Mouse (Mus musculus): Measurements from ENCODE around the gene Morn3. TPM values are rescaled to one million over a fixed set of nuclear protein-coding genes. Genes with fewer than 3 reads are reported as not detected.

The Morn3 gene
- polyA plus RNA-seq, 1 experiment from 2014 or later: 0.67 TPM

DNA sequence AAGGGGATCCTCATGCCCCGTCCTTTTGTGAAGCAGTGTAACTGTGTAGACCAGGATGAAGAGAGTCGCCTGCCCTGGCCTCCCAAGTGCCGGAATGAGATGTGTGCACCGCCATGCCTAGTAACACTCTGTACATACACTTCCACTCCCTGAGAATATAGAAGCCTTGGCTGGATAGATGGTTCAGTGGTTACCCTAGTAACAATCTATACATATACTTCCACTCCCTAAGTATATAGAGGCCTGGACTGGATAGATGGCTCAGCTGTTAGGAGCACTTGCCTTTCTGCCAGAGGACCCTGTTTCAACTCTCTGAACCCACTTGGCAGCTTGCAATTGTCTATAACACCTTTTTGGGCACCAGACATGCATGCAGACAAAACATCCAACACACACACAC is 11.7 kb downstream of the Morn3 start:
- 81% methylated on average over 4 of the region's 4 CpGs for WGBS

GRCm38 (mm10) chr5:123033646-123034160 is 13.1 kb downstream of the Morn3 start:
- WGBS: 86% methylated on average over 7 of the region's 7 CpGs
- Histone ChIP-seq H3K4me2 (no peak overlapping the region), H3K4me3 (no peak overlapping the region), H3K9me3 (no peaks in the 10 kb centered on the region), H3K9ac (no peak overlapping the region), H3K27ac (replicated peaks) (no peak overlapping the region), H3K36me3 (peaks cover 30% of the 10 kb centered on the region), H3K4me1 (replicated peaks) (no peaks in the 10 kb centered on the region), H3K27me3 (no peaks in the 10 kb centered on the region)
- ATAC-seq (ENCODE audit: low read depth): no peak

More for the DNA sequence above, 11.7 kb downstream of the Morn3 start:
- H3K4me1 ChIP-seq (replicated peaks): 0 out of 2 replicates have a peak, but pooled peaks cover 9% of the 10 kb centered on the region
- no peak overlapping the region for H3K9ac ChIP-seq
- no peak overlapping the region for H3K4me3 ChIP-seq
- no peaks in the 10 kb centered on the region for H3K27me3 ChIP-seq
- ATAC-seq (ENCODE audit: low read depth): no peak
- H3K36me3 ChIP-seq: peaks cover 20% of the 10 kb centered on the region
- H3K9me3 ChIP-seq: no peaks in the 10 kb centered on the region
- no peak overlapping the region for H3K4me2 ChIP-seq
- H3K27ac ChIP-seq (replicated peaks): no peak overlapping the region

- H3K36me3 ChIP-seq: peaks cover 30% of the 10 kb centered on the region
- no peak overlapping the region for H3K4me2 ChIP-seq
- no peak overlapping the region for H3K27ac ChIP-seq (replicated peaks)
- ATAC-seq (ENCODE audit: low read depth): no peak
- H3K4me3 ChIP-seq: no peak overlapping the region
- no peak overlapping the region for H3K9ac ChIP-seq
- 90% methylated on average over 3 of the region's 3 CpGs for WGBS
- 0 out of 2 replicates have a peak, but pooled peaks cover 4% of the 10 kb centered on the region for H3K4me1 ChIP-seq (replicated peaks)
- no peaks in the 10 kb centered on the region for H3K27me3 ChIP-seq
- no peaks in the 10 kb centered on the region for H3K9me3 ChIP-seq
Measured at GRCm38 (mm10) chr5:123031312-123031711, 15.5 kb downstream of the Morn3 start.

- H3K4me1 ChIP-seq (replicated peaks): peaks cover 8% of the 10 kb centered on the region; the same call in 1 of the 2 replicates
- H3K27ac ChIP-seq (replicated peaks): no peak overlapping the region
- 84% methylated on average over 7 of the region's 7 CpGs for WGBS
- H3K4me3 ChIP-seq: no peak overlapping the region
- no peak for ATAC-seq (ENCODE audit: low read depth)
- peaks cover 30% of the 10 kb centered on the region for H3K36me3 ChIP-seq
- no peak overlapping the region for H3K9ac ChIP-seq
- H3K4me2 ChIP-seq: no peak overlapping the region
- no peaks in the 10 kb centered on the region for H3K9me3 ChIP-seq
- no peaks in the 10 kb centered on the region for H3K27me3 ChIP-seq
Measured at GRCm38 (mm10) chr5:123029729-123030128, 17.1 kb downstream of the Morn3 start.

GRCm38 (mm10) chr5:123027436-123027835 is 19.4 kb downstream of the Morn3 start:
- H3K4me2 ChIP-seq: no peak overlapping the region
- no peak overlapping the region for H3K4me3 ChIP-seq
- H3K27ac ChIP-seq (replicated peaks): no peak overlapping the region
- peaks cover 30% of the 10 kb centered on the region for H3K36me3 ChIP-seq
- no peaks in the 10 kb centered on the region for H3K9me3 ChIP-seq
- peaks cover 8% of the 10 kb centered on the region; the same call in 1 of the 2 replicates for H3K4me1 ChIP-seq (replicated peaks)
- H3K9ac ChIP-seq: no peak overlapping the region
- ATAC-seq (ENCODE audit: low read depth): no peak
- WGBS: 76% methylated on average over 6 of the region's 6 CpGs
- H3K27me3 ChIP-seq: no peaks in the 10 kb centered on the region

DNA sequence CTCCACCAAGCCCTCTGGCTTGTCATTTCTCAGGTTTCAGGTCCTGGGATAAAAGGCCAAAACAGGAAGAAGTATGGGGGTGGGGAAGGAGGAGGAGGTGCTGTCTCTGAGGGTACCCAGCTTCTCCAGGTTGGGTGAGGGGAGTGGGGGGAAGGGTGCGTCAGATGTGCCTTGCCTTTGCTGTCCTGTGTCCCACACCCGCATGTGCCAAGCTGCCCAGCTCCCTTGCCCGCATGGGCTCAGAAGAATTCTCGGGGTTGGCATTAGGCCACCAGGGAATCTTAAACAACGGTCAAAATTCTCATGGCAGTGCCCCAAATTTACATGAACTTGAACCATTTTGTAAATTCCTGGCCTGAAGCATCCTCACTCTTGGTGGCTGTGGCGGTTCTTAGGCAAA is 20.4 kb downstream of the Morn3 start:
- ATAC-seq (ENCODE audit: low read depth): no peak
- Histone ChIP-seq H3K9me3 (no peaks in the 10 kb centered on the region), H3K36me3 (peaks cover 20% of the 10 kb centered on the region), H3K4me2 (no peak overlapping the region), H3K27ac (replicated peaks) (no peak overlapping the region), H3K9ac (no peak overlapping the region), H3K4me1 (replicated peaks) (peaks cover 8% of the 10 kb centered on the region; the same call in 1 of the 2 replicates), H3K27me3 (no peaks in the 10 kb centered on the region), H3K4me3 (no peak overlapping the region)
- WGBS: 71% methylated on average over 6 of the region's 6 CpGs

DNA sequence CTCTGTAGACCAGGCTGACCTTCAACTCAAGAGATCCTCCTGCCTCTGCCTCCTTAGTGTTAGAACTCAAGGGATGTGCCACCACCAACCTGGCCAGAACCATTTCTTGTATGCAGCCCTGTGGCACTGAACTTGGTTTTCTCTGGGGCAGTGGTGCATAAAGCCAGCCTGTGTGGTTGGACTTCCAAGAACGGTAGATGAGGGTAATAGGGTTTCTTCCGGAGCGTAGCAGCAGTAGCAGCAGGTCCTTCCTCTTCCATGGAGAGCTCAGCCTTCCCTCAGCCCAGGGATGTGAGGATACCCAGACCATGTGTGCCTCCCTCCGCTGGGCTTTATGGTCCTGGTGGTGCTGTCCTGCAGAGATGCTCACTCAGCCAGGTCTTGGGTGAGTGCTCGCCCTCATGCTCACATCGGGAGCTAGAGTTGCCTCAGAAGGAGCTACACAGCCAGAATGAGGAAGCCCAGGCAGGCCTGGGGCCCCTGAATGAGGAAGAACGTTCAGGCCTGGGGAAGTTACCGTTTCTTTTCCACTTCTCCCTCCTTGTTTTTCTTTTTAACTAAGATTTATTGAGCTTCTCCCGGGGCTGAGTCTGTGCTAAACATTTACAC is 21.7 kb downstream of the Morn3 start:
- WGBS: 64% methylated on average over 9 of the region's 9 CpGs
- no peak for ATAC-seq (ENCODE audit: low read depth)

DNA sequence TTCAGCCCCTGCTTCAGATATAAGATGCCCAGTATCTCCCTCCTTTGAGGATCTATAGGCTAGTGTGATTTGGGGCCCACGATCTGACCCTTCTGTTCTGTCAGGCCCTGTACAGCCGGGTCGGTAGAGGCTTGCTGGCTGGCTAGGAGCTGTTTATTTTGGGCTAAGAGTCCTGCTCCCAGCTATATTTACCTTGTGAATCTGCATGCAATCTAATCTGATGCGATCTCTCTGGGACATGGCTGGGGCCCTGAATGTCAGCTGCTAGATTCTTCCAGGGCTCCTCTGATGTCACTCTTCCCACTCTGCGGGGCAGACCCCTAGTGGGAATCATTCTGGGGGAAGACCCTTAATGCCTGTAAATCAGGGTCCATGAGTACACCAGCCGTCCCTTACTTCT is 22.5 kb downstream of the Morn3 start:
- no peaks in the 10 kb centered on the region for H3K9me3 ChIP-seq
- 91% methylated on average over 6 of the region's 6 CpGs for WGBS
- no peak for ATAC-seq (ENCODE audit: low read depth)
- H3K27ac ChIP-seq (replicated peaks): no peak overlapping the region
- peaks cover 5% of the 10 kb centered on the region for H3K36me3 ChIP-seq
- H3K27me3 ChIP-seq: no peaks in the 10 kb centered on the region
- H3K4me1 ChIP-seq (replicated peaks): peaks cover 16% of the 10 kb centered on the region
- H3K4me2 ChIP-seq: no peak overlapping the region
- no peak overlapping the region for H3K4me3 ChIP-seq
- H3K9ac ChIP-seq: no peak overlapping the region

More for the DNA sequence above, 21.7 kb downstream of the Morn3 start:
- H3K4me3 ChIP-seq: no peak overlapping the region
- H3K4me1 ChIP-seq (replicated peaks): peaks cover 8% of the 10 kb centered on the region
- H3K9ac ChIP-seq: no peak overlapping the region
- no peaks in the 10 kb centered on the region for H3K9me3 ChIP-seq
- no peaks in the 10 kb centered on the region for H3K27me3 ChIP-seq
- no peak overlapping the region for H3K27ac ChIP-seq (replicated peaks)
- peaks cover 10% of the 10 kb centered on the region for H3K36me3 ChIP-seq
- no peak overlapping the region for H3K4me2 ChIP-seq

DNA sequence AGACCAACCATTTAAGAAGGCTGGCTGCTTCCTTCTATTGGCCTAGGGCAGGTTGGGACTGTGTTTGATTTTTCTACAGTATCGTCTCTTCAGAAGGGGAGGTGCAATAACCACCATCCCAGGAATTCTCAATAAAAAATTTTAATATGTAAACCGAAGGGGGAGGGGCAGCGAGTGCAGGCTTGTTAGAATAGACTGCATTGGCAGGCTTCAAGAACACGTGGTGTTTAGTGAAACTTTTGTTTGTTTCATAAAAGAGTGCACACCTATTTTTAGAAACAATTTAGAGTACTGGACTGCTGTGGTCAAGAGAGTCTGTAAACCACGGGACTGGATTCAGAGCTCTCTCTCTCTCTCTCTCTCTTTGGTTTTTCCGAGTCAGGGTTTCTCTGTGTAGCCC is 23.8 kb downstream of the Morn3 start:
- Histone ChIP-seq H3K4me2 (no peak overlapping the region), H3K9me3 (no peaks in the 10 kb centered on the region), H3K9ac (no peak overlapping the region), H3K4me1 (replicated peaks) (peaks cover 25% of the 10 kb centered on the region), H3K4me3 (no peak overlapping the region), H3K36me3 (no peaks in the 10 kb centered on the region; the same call in 1 of the 2 replicates), H3K27me3 (no peaks in the 10 kb centered on the region), H3K27ac (replicated peaks) (no peak overlapping the region)
- ATAC-seq (ENCODE audit: low read depth): no peak
- WGBS: 87% methylated on average over 6 of the region's 6 CpGs

DNA sequence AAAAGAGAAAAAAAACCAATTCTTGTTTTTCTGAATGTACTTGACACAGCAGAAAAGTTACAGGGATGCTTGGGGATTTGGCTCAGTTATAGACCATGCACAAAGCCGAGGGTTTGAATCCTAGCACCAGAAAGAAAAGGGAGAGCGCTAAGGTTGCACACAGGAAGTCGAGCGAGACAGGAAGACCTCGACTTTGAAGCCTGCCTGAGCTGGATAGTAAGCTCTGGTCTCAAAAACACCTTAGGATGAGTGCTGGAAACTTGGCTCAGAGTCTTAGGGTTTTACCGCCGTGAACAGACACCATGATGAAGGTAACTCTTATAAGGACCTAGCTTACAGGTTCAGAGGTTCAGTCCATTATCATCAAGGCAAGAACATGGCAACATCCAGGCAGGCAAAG is 25.4 kb downstream of the Morn3 start:
- WGBS: 89% methylated on average over 7 of the region's 7 CpGs
- H3K4me3 ChIP-seq: no peak overlapping the region
- H3K9ac ChIP-seq: no peak overlapping the region
- ATAC-seq (ENCODE audit: low read depth): no peak
- no peak overlapping the region for H3K27ac ChIP-seq (replicated peaks)
- no peaks in the 10 kb centered on the region for H3K27me3 ChIP-seq
- no peaks in the 10 kb centered on the region for H3K9me3 ChIP-seq
- no peaks in the 10 kb centered on the region; the same call in 1 of the 2 replicates for H3K36me3 ChIP-seq
- peaks cover 33% of the 10 kb centered on the region for H3K4me1 ChIP-seq (replicated peaks)
- no peak overlapping the region for H3K4me2 ChIP-seq

DNA sequence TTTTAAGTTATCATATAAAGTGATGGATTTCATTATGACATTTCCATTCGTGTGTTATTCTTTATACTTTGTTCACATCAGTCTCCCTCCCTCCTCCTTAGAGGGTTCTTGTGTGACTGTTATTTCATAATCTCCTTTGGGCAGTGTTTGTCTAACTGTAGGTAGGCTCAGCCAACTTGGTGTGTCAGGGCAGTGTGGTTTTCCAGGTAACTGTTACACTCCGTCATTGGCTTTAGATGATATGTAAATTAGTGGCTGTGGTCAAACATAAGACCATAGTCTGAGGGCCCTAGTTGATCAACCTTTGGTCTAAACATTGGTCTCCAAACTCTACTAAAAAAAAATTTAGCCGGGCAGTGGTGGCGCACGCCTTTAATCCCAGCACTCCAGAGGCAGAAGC is 26.4 kb downstream of the Morn3 start:
- Histone ChIP-seq H3K27me3 (no peaks in the 10 kb centered on the region), H3K4me2 (no peak overlapping the region), H3K36me3 (no peaks in the 10 kb centered on the region; the same call in 1 of the 2 replicates), H3K9me3 (no peaks in the 10 kb centered on the region), H3K27ac (replicated peaks) (no peak overlapping the region; the same call in 1 of the 2 replicates), H3K4me3 (no peak overlapping the region), H3K9ac (no peak overlapping the region), H3K4me1 (replicated peaks) (peaks cover 43% of the 10 kb centered on the region)
- WGBS: 94% methylated on average over 5 of the region's 5 CpGs
- ATAC-seq (ENCODE audit: low read depth): no peak

DNA sequence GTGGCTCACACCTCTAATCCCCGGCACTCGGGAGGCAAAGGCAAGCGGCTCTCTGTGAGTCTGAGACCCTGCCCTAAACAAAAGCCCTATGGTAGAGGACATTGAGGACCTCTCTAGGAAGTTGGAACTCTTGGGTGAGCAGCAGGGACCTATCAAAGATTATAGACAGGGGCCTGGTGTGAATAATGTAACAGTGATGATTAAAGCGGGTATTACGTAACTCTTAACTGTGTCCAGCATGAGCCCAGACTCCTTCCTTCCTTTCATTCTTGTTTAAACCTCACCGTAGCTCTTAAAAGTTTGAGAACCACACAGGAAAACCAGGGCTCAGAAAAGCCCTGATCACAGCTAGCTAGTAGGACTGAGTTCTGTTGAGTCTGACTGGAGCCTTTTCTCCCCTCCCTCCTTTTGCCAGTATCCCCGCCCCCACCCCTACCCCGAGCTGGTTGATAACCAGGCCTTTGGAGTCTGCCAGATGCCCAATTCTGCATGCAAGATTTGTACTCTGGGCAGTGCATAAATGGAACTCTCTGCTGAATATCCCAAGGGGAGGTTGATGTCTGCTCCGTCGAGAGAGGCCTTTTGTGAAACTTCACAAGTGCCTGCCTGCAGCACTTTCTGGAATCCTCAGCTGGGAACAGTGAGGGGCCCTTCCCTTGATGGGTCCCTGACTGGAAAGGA is 27.3 kb downstream of the Morn3 start:
- H3K4me2 ChIP-seq: no peak overlapping the region
- no peak for ATAC-seq (ENCODE audit: low read depth)
- peaks cover 42% of the 10 kb centered on the region for H3K4me1 ChIP-seq (replicated peaks)
- H3K36me3 ChIP-seq: no peaks in the 10 kb centered on the region; the same call in 1 of the 2 replicates
- H3K9ac ChIP-seq: 0 out of 2 replicates have a peak overlapping the region, but pooled peaks have one; percentile 38
- no peaks in the 10 kb centered on the region for H3K27me3 ChIP-seq
- H3K27ac ChIP-seq (replicated peaks): peak overlapping the region; percentile 81
- H3K9me3 ChIP-seq: no peaks in the 10 kb centered on the region
- H3K4me3 ChIP-seq: no peak overlapping the region
- WGBS: 52% methylated on average over 10 of the region's 10 CpGs

Measured in neural tube, embryonic 13.5 days (tissue).